Mouse (Mus musculus) thymus, postnatal 36 days (tissue): ENCODE measurements around the gene Clstn1.

Experiments
- DNase-seq, 2 experiments: peaks; one replicate each; pipeline ENCODE4 v3.0.0; 2022; ENCODE audit warnings: mixed read lengths in 2 of 2

Gene Clstn1

DNA sequence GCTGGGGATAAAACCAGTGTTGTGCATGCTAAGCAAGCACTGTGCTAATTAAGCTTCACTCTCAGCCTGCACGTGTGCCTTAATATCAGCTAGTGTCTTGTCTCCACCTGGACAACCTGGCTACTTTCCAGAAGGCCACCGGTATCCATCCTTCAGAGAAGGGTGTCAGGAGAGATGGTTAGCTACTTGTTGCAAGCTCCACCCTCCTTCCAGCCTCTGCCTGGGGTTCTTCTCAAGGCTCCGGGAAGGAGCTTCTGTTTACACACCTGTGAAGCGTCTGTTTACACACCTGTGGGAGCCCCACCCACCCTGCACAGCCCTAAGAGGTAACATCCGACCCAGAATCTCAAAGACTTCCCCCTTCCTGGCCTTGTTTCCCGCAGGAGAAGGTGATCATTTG lies 17.6 kb upstream of the Clstn1 start:
- DNase-seq: no peak

- no peak for DNase-seq
Observed at GRCm38 (mm10) chr4:149569781-149570497, 16.3 kb upstream of the Clstn1 start.

- DNase-seq: no peak
Observed at GRCm38 (mm10) chr4:149570498-149570863, 15.8 kb upstream of the Clstn1 start.

- no peak for DNase-seq
Observed at GRCm38 (mm10) chr4:149571209-149571608, 15.1 kb upstream of the Clstn1 start.

DNA sequence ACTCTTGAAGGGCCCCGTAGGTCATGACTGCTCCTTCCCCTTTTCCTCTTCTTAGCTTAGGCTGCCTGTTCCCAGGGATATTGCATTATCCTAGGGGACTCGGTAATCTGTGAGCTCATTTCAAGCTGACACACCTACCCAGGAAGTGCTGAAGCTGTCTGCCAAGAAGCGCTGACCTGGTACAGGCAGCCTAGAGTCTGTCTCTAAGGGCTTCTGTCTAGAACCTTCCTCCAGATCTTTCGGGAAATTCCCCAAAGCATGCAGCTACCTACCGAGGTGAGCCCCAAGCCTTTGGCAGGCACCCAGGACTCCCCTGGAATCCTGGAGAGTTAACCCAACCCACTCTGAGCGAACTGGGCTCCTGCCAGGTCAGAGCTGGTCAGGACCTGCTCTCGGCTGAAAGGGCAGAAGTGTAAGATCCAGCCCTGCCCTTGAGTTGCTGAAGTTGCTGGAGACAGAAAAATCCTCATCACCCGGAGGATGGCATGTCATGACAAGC lies 14.6 kb upstream of the Clstn1 start:
- DNase-seq: no peak

GRCm38 (mm10) chr4:149572446-149572845 lies 13.8 kb upstream of the Clstn1 start:
- no peak for DNase-seq

DNA sequence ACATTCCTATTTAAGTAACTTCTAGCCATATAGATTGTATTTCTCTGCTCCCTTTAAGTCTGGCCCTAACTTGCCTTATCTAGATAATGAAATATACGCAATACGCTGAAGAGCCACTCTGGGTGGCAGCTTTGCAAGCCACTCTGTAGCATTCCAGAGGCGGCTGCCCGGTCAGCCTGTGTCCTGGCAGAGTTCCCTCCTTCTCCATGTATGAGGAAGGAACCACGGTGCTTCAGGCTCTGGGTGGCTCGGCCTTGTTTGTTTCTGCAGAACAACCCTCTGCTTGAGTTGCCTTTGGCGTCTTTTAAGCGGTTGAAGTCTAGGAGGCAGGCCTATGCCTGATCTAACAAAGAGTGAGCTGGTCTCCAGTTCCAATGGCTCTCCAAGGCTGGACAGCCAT lies 13.4 kb upstream of the Clstn1 start:
- no peak for DNase-seq

- no peak for DNase-seq
Observed at GRCm38 (mm10) chr4:149574391-149574821, 11.9 kb upstream of the Clstn1 start.

- DNase-seq: no peak
Observed at GRCm38 (mm10) chr4:149576061-149576460, 10.2 kb upstream of the Clstn1 start.

GRCm38 (mm10) chr4:149576993-149577548 lies 9.2 kb upstream of the Clstn1 start:
- no peak for DNase-seq

DNA sequence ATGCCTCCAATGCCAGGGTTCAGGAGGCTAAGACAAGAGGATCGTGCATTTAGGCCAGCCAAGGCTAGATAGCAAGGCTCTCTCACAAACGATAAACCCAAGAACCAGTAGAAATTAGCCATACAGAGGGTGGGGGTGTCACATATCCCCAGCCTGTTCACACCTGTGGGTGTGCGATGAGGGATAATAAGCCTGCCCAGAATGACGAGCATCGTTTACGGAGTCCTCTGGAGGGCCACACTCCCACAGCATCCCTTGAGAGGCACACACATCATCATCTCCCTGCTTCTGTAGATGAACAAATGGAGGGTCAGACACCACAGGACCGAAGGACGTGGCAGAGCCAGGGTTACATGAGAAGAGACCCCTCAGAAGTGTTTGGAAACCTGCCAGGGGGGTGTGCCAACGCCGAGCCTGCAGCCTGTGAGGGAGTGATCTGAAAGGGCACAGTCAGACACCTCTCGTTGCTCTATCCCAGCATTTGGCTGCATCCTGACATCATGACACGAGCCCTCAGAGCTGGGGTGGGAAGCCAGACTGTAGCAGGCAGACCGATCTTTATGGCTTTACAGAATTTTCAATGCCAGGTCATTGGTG lies 8.1 kb upstream of the Clstn1 start:
- no peak for DNase-seq

- DNase-seq: no peak
Observed at GRCm38 (mm10) chr4:149578831-149579230, 7.4 kb upstream of the Clstn1 start.

- no peak for DNase-seq
Observed at GRCm38 (mm10) chr4:149585236-149585635, 1.0 kb upstream of the Clstn1 start.

DNA sequence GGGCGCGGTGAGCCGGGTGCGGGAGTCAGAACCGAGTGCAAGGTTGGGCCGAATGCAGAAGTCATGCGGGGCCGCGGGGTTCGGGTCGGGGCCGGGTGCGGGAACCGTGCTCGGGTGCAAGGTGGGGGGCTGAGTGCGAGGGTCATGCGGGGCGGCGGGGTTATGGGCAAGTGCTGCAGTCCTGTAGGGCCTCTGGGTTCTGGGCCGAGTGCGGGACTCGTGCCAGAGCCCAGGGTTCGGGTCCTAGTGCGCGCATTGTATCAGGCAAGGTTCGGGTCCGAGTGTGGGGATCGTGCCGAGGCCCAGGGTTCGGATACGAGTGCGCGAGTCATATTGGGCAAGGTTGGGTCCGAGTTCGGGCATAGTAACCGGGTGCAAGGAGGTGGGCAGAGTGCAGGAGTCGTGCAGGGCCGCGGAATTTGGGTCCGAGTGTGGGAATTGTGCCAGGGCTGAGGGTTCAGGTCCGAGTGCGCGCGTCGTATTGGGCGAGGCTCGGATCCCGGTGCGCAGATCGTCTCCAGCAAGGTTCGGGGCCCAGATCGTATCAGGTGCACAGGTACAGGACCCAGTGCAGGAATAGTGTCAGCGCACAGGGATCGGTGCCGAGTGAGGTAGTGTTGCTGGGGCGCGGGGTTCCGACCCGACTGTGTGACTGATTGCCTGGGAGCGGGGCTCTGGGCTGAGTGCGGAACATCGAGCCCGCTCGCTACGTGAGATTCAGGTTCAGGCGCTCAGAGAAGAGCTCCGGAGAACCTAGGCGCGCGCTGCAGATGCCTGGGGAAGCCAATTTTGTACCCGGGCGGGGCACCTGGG lies 721 bp downstream of the Clstn1 start:
- DNase-seq: no peak

DNA sequence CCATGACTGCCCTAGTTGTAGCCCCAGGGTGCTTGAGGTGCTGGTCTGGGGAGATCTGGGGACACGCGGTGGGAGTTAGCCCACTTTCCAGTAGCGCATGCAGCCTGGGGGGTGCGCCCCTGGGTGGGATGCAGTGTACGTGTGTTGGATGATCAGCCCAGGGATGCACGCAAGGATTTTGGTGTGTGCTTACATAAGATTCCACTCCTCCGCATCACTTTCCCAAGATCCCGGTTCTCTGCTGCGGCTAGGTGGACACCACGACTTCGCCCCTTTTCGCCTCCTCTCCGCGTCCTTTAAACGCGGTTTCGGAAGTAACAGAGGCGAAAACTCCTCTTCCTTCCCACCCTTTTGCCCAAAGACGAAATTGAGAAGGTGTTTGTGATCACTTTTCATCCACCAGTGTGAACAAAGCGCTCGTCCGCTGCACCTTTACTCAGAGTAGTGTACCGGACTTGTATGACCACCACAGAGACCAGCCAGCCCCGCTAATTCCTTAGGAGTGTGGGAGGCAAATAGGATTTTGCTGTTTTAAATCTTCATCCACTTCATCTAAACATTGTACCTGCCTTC lies 1.4 kb downstream of the Clstn1 start:
- no peak for DNase-seq

DNA sequence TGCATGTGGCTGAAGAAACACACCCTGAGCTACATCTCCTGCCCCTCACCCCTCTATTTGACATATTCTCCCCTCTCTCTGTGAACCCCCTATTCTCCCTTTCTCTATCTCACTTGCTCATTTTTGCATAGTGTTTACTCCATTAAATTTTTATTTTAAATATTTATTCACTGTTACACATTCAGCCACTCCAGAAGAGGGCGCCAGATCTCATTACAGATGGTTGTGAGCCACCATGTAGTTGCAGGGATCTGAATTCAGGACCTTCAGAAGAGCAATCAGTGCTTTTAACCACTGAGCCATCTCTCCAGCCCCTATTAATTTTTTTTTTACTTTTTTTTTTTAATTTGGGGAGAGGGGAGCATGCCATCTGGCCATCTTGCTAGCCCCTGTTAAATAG lies 3.9 kb downstream of the Clstn1 start:
- no peak for DNase-seq

DNA sequence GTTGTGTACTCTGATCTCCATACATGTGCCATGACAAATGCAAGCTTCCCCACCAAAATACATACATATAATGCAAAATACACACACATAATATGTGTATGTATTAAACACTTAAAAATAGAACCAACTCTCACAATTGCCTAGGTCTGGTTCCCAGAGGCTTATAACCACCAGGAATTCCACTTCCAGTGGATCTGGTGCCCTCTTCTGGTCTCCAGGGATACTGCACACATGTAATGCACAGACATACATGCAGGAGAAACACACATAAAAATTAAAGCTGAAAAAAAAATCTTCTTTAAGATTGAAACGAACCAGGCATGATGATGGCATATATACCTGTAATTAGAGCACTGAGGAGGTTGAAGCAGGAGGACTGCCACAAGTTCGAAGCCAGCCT lies 5.2 kb downstream of the Clstn1 start:
- no peak for DNase-seq

DNA sequence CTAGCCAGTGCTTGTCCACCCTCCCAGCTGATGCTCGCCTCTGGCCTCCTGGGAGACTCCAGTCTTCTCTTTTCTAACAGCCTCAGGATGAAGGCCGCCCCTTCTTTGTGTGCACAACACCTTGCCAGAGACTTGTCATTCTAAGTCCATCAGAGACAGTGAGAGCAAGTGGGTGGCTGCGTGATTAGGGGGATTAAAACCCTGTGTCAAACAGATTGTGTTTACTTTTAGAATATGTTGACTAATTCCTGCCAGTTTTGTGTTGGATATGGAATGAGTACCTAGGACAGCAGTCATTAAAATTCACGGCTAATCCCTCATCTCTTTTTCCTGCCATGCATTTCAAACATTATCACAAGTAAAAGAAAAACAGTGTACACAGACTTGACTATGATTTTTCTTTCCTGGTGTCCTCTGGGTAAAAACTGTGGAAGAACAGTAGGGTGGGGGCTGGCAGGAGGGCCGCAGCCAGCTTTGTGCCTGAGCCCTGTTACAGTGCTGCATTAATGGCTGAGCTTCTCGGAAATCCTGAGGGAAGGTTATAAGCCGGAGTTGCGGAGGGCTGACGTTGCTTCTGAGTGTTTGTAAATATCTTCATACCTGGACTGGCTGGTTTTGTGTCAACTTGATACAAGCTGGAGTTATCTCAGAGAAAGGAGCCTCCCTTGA lies 8.8 kb downstream of the Clstn1 start:
- DNase-seq: no peak

DNA sequence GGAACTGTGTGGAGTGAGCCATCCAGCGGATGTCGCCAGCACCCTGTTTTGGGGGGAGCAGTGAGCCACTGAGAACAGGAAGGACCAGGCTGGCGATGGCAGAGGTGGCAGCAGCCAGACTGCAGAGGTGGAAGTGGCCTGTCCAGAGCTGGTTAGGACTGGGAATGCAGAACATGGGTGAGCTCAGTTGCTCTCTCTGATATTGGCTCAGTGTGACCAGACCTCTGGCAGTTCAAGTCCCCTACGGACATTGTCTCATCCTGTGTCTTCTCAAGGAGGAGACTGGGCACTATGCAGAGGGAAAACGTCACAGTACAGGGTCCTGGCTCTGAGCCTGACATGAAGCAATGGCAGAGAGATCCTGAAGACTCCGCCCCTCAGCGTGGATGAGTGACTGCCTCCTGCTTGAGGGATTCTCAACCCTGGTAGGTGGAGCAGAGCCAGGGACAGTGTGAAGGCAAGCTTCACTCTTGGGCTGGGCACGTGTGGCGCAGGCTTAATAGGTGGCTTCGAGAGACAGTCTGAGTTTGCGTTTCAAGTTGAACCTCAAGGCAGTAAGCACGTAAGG lies 11.5 kb downstream of the Clstn1 start:
- no peak for DNase-seq

DNA sequence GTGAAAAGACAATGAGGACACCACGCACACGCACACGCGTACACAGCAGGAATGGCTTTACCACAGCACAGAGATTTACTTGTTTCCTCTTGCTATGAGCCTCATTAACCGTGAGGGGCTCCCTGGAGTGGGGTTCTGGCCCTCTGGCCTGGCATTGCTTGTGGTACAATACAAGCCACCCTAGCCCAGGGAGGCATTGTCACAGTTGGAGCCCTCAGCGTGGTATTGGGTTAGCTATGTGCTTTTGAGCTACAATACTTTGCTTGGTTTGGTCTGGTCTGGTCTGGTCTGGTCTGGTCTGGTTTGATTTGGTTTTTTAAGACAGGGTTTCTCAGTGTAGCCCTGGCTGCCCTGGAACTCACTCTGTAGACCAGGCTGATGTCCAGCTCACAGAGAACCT lies 13.3 kb downstream of the Clstn1 start:
- DNase-seq: no peak

DNA sequence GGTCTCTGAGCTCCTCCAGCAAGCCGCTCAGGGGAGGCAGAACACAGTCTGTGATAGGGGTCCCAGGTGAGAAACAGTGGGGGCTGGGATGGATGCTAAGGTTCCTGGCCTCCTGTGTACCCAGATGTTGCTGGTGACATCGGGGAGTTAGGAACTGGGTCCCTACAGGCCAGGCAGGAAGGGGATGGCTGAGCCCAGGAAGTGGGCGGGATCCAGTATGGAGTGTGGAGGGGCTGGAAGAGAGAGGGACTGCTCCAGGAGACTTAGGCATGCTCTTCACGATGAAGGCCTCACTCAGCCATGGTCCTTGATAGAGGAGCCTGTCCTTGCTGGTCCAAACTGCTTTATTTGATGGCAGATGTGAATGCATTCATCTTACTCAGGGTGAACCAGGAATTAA lies 13.9 kb downstream of the Clstn1 start:
- no peak for DNase-seq

DNA sequence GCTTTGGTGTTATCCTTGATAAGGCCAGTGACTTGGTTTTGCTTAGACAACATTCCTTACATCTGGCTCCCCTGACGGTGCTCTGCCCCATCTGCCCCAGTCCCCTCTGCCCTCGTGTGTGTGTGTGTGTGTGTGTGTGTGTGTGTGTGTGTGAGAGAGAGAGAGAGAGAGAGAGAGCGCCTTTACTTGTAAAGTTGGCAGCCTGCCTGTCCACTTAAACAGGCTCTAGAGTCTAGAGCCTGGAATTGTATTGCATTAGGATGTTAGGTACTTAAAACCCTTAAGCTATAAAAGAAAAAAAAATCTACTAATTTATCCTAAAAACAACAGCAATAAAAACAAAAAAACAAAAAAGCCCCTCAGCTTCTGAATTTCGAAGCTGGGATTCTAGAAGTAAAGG lies 15.2 kb downstream of the Clstn1 start:
- no peak for DNase-seq
